Comparison of ENCODE assay signal across 10 mouse cellular contexts in the genomic region with DNA sequence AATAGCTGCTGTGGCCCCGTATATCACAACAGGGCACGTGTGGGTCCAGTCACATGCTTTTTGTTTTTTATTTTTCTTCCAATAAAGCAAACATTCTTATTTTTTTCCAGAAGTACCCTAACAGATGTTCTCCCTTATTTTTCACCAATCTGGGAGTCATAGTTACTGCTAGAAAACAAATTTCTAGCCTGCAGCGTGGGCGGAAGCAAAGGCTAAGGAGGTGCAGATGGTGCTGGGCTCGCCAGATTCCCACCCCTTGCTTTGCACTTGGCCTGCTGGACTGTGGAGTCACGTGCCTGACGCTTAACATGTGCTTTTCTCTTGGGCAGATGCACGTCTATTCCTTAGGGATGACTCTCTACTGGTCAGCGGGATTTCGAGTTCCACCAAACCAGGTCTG. TPM values are rescaled to one million over a fixed set of nuclear protein-coding genes. Genes with fewer than 3 reads are reported as not detected.
DNase-seq lines count a peak whose midpoint lies in the region; ATAC-seq lines count a peak whose summit lies in the region.
"Had no signal": no experiment of that assay in that cellular context is flagged by ENCODE, and none has a peak within 500 bp of the region (broad histone marks: within the 10 kb centered on the region; RNA-seq: fewer than 3 reads in every experiment).

No protein-coding gene starts in this region.

- H3K9me3 ChIP-seq in limb, embryonic 13.5 days: no peaks in the 10 kb centered on the region
- no peaks in the 10 kb centered on the region for H3K9me3 ChIP-seq in limb, embryonic 10.5 days (replicated peaks)
- no peaks in the 10 kb centered on the region for H3K9me3 ChIP-seq in liver, embryonic 11.5 days (ENCODE audit: control insufficient read depth, low read length)
- no peaks in the 10 kb centered on the region for H3K9me3 ChIP-seq in forebrain, embryonic 13.5 days (replicated peaks)
- H3K9me3 ChIP-seq: lung, embryonic 15.5 days had no signal

- no peak overlapping the region for H3K9ac ChIP-seq in limb, embryonic 13.5 days
- no peak overlapping the region for H3K9ac ChIP-seq in liver, embryonic 11.5 days (ENCODE audit: low read depth, low read length)
- H3K9ac ChIP-seq in forebrain, embryonic 13.5 days: no peak overlapping the region
- H3K9ac ChIP-seq: hindbrain, embryonic 14.5 days; lung, embryonic 15.5 days had no signal

- H3K4me2 ChIP-seq in limb, embryonic 13.5 days (replicated peaks): no peak overlapping the region
- H3K4me2 ChIP-seq in liver, embryonic 11.5 days: no peak overlapping the region
- no peak overlapping the region for H3K4me2 ChIP-seq in forebrain, embryonic 13.5 days
- H3K4me2 ChIP-seq: hindbrain, embryonic 14.5 days; lung, embryonic 15.5 days had no signal

- H3K36me3 ChIP-seq in limb, embryonic 13.5 days: no peaks in the 10 kb centered on the region
- H3K36me3 ChIP-seq in limb, embryonic 10.5 days: no peaks in the 10 kb centered on the region
- H3K36me3 ChIP-seq in liver, embryonic 11.5 days (ENCODE audit: control insufficient read depth, insufficient read depth, low read length): no peaks in the 10 kb centered on the region
- H3K36me3 ChIP-seq in forebrain, embryonic 13.5 days (ENCODE audit: poor library complexity, severe bottlenecking): no peaks in the 10 kb centered on the region
- H3K36me3 ChIP-seq: lung, embryonic 15.5 days had no signal

- H3K4me3 ChIP-seq in limb, embryonic 13.5 days: no peak overlapping the region
- no peak overlapping the region for H3K4me3 ChIP-seq in limb, embryonic 10.5 days
- no peak overlapping the region for H3K4me3 ChIP-seq in liver, embryonic 11.5 days (ENCODE audit: low read depth, low read length)
- no peak overlapping the region for H3K4me3 ChIP-seq in forebrain, embryonic 13.5 days
- H3K4me3 ChIP-seq: lung, embryonic 15.5 days had no signal

- H3K27me3 ChIP-seq in limb, embryonic 13.5 days: no peaks in the 10 kb centered on the region
- no peaks in the 10 kb centered on the region for H3K27me3 ChIP-seq in limb, embryonic 10.5 days (ENCODE audit: low read depth, poor library complexity, severe bottlenecking)
- H3K27me3 ChIP-seq in liver, embryonic 11.5 days (replicated peaks; ENCODE audit: control insufficient read depth, insufficient read depth, low read length): no peaks in the 10 kb centered on the region
- no peaks in the 10 kb centered on the region for H3K27me3 ChIP-seq in forebrain, embryonic 13.5 days
- H3K27me3 ChIP-seq: lung, embryonic 15.5 days had no signal

- H3K27ac ChIP-seq in limb, embryonic 13.5 days: no peak overlapping the region
- H3K27ac ChIP-seq in limb, embryonic 10.5 days: no peak overlapping the region
- no peak overlapping the region for H3K27ac ChIP-seq in liver, embryonic 11.5 days (ENCODE audit: low read depth, low read length)
- H3K27ac ChIP-seq in forebrain, embryonic 13.5 days: no peak overlapping the region
- H3K27ac ChIP-seq: hindbrain, embryonic 14.5 days; lung, embryonic 15.5 days had no signal

- 51% methylated on average over 10 of the region's 10 CpGs for WGBS in limb, embryonic 13.5 days
- WGBS in limb, embryonic 10.5 days: 81% methylated on average over 10 of the region's 10 CpGs
- WGBS in liver, embryonic 11.5 days: 78% methylated on average over 10 of the region's 10 CpGs
- WGBS in forebrain, embryonic 13.5 days: 78% methylated on average over 10 of the region's 10 CpGs

- intact Hi-C loops in heart, postnatal 25 days (cut with DNase I): no loop called here

- no peaks in the 10 kb centered on the region; the same call in 1 of the 2 replicates for H3K4me1 ChIP-seq in limb, embryonic 13.5 days
- H3K4me1 ChIP-seq in limb, embryonic 10.5 days: peaks cover 10% of the 10 kb centered on the region; the same call in 1 of the 2 replicates
- no peaks in the 10 kb centered on the region for H3K4me1 ChIP-seq in liver, embryonic 11.5 days (replicated peaks; ENCODE audit: control insufficient read depth, insufficient read depth, low read length)
- H3K4me1 ChIP-seq in forebrain, embryonic 13.5 days: no peaks in the 10 kb centered on the region
- H3K4me1 ChIP-seq: lung, embryonic 15.5 days had no signal

- no peak for DNase-seq in limb, embryonic 10.5 days (ENCODE audit: low spot score)
- peak; percentile 58 for DNase-seq in gastrocnemius, adult 18-20 months (ENCODE audit: low spot score)
- DNase-seq in heart, postnatal 25 days (ENCODE audit: low spot score): peak; percentile 47
- peak; percentile 40 for DNase-seq in right cerebral cortex, postnatal 14 days
- DNase-seq in liver, embryonic 11.5 days (ENCODE audit: low spot score): no peak
- DNase-seq in adrenal gland, postnatal 10 days: no peak

- peak; percentile 52; the same call in 1 of the 2 replicates for ATAC-seq in limb, embryonic 13.5 days (ENCODE audit: low FRiP score, low read depth)
- no peak for ATAC-seq in liver, embryonic 11.5 days (replicated peaks; ENCODE audit: low FRiP score)
- no peak for ATAC-seq in forebrain, embryonic 13.5 days

RNA-seq across cellular contexts. Expression of a gene that starts 29.1 kb away (rescaled TPM):
- polyA plus RNA-seq in limb, embryonic 13.5 days (2015; fragmentation: Nextera tagmentation; extraction: Ambion mirVana): not detected in 2 replicates
- 0.05 TPM in 1 of 2 replicates, not detected in the other for polyA plus RNA-seq in limb, embryonic 10.5 days (2016; fragmentation: Nextera tagmentation; extraction: Ambion mirVana)
- under 1 TPM in 1 of 2 experiments, not detected in 1; 0.07 TPM for total RNA-seq in gastrocnemius, adult 18-20 months (2021)
- not detected for total RNA-seq in heart, postnatal 25 days (2021)
- not detected in 2 replicates for polyA plus RNA-seq in liver, embryonic 11.5 days (2014; fragmentation: Nextera tagmentation; extraction: Ambion mirVana)
- not detected in 2 replicates for polyA plus RNA-seq in forebrain, embryonic 13.5 days (2015; fragmentation: Nextera tagmentation; extraction: Ambion mirVana)
- not detected for total RNA-seq in adrenal gland, postnatal 10 days (2021)

RNA-seq across cellular contexts. Expression of a gene that starts 53.7 kb away (rescaled TPM):
- 24.0 TPM in 2 replicates for polyA plus RNA-seq in limb, embryonic 13.5 days (2015; fragmentation: Nextera tagmentation; extraction: Ambion mirVana)
- 21.7 and 24.6 TPM in 2 replicates for polyA plus RNA-seq in limb, embryonic 10.5 days (2016; fragmentation: Nextera tagmentation; extraction: Ambion mirVana)
- total RNA-seq in gastrocnemius, adult 18-20 months (2021): 10 to 100 TPM; 27.8 to 33.2 TPM
- total RNA-seq in heart, postnatal 25 days (2021): 10 to 100 TPM; 31.7 to 32.4 TPM
- 10.4 and 10.5 TPM in 2 replicates for polyA plus RNA-seq in liver, embryonic 11.5 days (2014; fragmentation: Nextera tagmentation; extraction: Ambion mirVana)
- polyA plus RNA-seq in forebrain, embryonic 13.5 days (2015; fragmentation: Nextera tagmentation; extraction: Ambion mirVana): 35.8 TPM in 2 replicates
- 10 to 100 TPM; 25.2 to 30.4 TPM for total RNA-seq in adrenal gland, postnatal 10 days (2021)

Comparison
In these comparisons a context has a peak if more than half of its experiments do, and no peak if none do; other contexts are left out.
1. DNase-seq: peak in gastrocnemius, adult 18-20 months (single experiment), heart, postnatal 25 days (single experiment) and right cerebral cortex, postnatal 14 days (single experiment); none in limb, embryonic 10.5 days (single experiment), liver, embryonic 11.5 days (single experiment) and adrenal gland, postnatal 10 days (single experiment).